Mouse (Mus musculus) thymus, postnatal 25 days (tissue): ENCODE data around the gene Dnajb1.
"Not testable (repeated sequence)": the region's sequence is repeated elsewhere in the genome, so short reads cannot be mapped to it uniquely, and the experiment has no call there.

Experiments
- DNase-seq: peaks from one replicate; pipeline ENCODE4 v3.0.0; 2022

The Dnajb1 gene

DNA sequence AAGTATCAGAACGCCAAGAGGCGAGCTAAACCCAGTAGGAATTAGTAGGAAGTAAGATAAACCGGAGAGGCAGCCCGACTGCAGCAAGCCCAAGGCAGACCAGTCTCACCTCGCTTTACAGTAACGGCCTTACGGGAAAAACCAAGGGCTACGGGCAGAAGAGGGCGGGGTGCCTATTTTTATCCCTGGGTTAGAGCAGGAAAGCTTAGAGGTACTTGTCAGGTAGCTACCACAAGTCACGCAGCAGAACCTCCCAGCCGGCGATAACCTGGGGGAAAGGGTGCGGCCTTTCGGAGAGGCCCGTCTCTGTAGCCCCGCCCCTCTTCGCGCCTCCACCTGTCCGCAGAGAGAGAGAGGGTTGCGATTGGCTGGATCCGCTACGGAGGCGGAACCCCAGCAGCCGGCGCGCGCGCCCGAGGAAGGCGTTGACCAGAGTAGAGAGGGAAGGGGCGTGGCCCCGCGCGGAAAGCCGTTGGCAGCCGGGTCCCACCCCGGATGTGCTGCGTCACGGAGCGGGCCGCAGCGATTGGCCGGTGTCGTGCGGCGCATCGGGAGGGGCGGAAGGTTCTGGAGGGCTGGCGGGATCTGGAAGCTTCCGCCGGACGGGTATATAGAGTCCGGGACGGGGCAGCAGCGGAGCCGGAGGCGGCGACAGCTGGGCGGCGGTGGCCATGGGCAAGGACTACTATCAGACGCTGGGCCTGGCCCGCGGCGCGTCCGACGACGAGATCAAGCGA lies at the start of gene Dnajb1, which contains the start of gene Tecr:
Gene Dnajb1, plus strand, starts transcription at position 533 of the 737 bp plus-strand sequence.
Gene Tecr, minus strand, starts transcription at position 311 of the 737 bp plus-strand sequence.
- peak; percentile 100 for DNase-seq

DNA sequence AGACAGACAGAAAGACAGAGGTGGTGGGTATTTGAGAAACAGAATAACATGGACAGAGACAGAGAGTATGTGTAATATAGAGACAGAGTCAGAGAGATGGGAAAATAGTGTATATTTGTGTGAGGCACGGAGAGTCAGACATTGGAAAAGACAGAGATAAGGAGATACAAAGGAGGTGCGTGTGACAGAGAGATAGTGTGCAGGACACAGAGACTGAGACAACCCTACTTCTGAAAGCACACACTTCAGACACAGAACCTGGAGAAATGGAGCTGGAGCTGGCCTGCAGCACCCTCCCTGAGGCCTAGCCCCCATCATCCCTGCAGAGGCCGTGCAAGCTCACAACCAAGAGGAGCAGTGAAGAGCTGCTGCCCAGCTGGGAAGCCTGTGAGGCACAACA lies 45.3 kb upstream of the Dnajb1 start:
- no peak for DNase-seq

DNA sequence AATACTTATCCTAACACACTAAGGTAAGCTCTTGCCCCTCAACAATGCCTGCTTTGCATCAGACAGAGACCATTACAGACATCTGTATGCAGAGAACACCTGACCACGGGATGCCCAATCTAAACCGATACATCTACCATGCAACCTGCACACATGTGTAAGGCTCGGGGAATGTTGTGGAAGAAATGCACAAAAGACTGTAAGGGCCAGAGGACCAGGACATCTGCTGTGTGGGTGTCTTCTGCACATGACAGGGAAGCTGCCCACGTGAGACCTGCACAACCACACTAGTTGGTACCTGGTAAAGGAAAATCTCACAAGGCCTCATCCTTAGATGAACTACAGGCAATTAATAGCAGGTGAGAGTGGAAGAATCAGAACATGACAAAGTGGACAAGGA lies 44.7 kb upstream of the Dnajb1 start:
- DNase-seq, result no peak

DNA sequence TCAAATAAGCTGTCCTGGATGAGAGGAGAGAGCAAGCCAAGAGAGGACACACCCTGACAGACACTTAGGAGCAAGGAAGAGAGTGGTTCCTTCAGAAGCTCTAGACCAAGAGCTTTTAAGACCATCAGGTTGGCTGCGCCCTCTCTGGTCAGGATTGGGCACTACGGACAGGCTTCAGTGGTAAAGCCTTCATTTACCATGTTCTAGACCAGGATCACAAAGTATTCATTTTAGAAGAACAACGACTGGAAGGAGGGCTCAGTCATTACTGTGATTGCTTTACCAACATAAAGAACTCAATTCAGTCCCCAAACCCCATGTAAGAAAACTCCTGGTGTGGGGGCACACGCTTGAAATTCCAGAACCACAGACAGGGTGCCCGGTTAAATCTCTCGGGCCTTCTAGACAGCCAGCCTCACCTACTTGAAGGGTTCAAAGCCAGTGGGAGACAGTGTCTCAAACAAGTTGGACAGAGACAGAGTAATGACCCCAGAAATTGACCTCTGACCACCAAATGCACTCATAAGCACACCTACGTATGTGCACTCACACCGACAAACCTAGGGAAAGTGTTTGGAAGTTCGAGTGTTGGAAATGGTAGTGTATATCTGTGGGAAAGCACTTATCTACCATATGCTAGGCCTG lies 42.1 kb upstream of the Dnajb1 start:
- peak; percentile 41 for DNase-seq

DNA sequence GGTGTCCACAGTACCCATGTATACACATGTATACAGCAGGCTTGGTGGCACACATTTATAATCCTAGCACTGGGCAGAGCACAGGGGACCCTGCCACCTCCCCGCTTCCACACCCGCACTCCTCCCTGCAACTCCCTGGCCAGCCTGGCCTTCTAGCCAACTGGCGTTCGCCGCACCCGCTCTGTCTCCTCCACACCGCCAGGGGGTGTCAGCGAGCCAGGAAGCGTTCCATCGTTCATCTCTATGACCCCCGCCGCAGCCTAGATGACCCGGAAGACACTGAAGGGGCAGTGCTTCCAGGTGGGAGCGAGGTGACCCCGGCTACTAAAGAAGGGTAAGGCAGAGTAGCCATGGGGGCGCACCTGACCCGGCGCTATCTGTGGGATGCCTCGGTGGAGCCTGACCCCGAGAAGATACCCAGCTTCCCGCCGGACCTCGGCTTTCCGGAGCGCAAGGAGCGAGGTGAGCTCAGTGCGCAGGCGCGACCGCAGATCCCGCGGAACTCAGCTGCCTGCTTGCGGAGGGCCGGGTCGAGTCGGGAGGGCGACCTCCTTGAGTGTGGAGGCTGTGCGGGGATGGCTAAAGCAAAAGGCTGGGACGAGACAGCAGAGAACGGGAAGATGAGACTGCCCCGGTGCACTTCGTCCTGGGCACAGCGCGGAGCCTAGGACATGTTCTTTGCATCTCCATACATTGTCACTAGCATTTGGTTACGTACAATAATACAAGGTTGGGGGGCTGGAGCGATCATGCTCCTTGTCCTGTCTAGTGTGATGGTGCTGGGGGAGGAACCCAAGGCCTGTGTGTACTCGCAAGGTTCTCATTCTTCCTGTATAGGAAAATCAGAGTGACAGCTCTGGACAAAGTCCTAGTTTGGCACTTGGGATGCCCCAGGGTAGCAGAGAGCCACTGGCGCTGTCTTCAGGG lies 41.3 kb upstream of the Dnajb1 start, which contains the start of gene Ndufb7:
Gene Ndufb7, plus strand, starts transcription at position 203 of the 927 bp plus-strand sequence.
- DNase-seq, result peak; percentile 96

DNA sequence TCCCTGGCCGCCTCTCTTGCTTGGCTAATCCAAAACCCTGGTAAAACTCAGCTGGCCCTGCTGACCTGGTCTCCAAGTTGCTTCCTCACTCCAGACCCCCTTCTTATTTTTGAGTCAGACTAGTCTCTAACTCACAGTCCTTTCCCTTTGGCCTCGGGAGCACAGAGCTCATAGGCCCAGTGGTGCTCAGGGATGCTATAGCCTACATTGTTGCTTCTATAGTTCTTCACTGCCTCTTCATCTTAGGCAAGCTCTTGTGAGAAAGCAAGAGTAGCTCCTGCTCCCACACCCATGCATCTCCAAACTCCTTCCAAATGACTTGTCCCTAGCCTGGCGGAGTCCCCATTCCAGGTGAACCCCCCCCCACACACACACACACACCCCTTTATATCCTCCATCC lies 40.3 kb upstream of the Dnajb1 start:
- DNase-seq, result no peak

DNA sequence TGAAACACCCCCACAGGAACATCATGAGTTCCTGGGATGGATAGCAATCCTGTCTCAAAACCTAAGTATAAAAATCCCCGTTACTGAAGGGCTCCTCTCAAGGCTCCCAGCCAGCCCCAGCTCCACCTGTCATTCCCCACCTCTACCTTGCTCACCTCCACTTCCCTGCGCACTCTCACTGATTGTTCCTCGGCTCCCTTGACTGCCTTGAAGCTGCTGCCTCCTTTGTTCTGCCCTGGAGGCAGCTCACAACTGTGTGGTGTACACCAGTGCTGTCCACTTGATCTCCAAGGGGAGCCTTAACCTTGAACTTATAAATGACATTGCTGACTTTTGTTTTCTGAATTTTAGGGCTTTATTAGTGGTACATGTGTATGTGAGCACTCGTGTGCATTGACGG lies 39.9 kb upstream of the Dnajb1 start:
- DNase-seq, result no peak

DNA sequence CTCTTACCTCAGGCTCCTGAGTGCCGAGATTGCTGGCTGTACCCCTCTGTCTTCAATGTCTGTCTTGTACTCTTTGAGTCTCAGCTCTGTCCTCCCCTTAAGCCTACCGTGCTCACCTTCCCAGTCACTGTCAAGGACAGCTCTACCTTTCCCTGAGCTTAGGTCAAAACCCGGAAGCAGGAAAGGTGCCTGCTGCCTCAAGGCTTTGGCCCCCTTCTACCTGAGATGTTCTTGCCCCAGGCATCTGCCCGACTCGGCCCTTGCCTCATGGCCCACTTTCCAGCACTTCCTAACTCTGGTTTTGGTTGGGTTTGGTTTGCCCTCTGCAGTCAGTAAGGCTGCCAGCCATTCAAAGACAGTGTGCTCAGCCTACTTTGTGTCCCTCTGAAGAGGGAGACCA lies 39.2 kb upstream of the Dnajb1 start:
- no peak for DNase-seq

DNA sequence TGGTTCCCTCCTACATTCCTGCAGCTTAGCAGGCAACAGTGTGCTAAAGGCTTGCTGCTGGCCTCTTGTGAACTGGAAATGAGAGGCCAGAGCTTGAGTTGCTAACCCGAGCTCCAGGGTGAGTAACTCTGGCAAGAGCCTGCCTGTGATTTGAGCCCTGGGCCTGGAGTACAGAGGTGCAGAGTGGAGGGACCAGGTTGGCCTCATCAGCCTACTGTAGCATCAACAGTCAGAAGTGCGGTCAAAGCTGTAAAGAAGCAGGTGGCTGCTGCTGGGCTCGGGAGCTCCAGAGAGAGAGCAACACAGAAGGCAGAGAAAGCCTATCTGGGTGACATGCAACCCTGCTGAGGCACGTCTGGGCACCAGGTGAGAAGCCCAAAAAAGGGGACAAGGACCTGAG lies 38.8 kb upstream of the Dnajb1 start:
- DNase-seq, result no peak

DNA sequence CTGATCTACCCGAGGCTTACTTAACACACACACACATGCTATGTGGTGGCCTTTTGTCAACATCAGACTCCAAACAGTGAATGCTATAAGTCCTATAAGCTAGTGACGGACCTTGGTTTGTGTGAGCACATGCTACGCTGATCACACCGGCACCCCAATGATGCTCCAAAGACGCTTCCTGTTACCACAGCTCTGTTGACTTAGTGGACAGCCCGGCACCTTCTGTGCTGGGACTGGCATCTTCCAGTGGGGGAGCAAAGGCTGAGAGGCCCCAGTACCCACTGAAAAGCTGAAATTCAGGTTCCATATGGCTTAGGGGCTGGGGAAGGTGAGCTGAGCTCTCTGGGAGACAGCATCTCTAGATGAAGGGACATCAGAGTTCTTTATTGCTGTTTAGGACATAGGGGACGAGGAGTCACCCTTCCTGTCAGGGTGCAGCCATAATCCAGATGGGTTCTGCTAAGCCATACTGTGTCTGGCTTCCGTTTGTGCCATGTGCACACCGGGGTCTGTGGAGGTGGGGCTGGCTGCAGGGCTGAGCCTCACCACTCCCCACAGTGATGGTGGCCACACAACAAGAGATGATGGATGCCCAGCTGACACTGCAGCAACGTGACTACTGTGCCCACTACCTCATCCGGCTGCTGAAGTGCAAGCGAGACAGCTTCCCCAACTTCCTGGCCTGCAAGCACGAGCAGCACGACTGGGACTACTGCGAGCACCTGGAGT lies 37.6 kb upstream of the Dnajb1 start:
- no peak for DNase-seq

DNA sequence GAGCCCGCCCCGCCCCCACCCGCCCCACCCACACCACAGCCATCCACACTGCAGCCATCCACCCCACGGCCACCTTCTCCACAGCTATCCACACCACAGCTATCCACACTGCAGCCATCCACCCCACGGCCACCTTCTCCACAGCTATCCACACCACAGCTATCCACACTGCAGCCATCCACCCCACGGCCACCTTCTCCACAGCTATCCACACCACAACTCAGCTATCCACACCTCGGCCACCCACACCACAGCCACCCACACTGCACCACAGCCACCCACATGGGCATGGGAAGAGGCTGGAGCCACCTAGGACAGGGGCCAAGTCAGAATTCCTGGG lies 37.0 kb upstream of the Dnajb1 start:
- DNase-seq, result not testable (repeated sequence)

DNA sequence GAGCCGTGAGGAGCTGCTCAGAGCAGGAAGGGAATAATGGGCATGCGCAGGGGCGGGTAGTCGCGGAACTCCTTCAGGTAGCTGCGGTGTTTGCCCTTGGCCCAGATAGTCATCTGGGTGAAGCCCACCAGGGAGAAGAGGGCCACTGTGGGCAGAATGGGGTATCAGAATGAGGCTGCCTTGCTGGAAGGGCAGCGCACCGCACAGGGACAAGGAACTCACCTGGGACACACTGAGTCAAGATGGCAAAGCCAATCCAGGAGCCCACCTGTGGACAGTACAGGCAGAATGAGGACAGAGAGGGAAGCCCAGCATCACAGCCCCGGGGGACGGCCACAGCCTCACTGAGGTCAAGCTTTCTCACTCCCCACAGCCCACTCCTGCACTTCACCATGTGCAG lies 36.2 kb upstream of the Dnajb1 start:
- no peak for DNase-seq

DNA sequence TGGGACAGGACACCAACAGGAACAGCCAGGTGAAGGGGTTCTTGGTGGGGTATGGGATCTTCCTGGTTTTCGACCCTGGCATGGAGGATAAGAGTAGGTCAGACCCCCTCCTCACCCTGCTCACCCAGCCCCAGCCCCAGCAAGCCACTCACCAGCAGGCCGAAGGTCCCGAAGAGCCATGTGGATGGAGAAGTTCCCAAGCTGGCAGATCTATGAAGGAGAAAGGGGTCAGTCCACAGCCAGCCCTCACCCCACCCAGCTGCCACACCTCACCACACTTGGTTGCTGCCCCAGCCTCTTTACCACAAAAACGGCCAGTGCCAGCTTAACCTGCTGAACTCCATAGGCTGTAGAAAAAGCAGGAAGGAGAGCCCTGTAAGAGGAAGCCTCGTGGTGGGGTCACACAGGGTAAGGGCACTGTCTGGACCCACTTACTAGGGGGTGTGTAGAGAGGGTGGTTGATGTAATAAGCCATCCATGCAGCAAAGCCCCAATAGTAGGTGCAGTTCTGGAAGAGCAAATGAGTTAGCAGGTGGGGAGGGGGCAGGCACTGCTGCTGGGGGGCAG lies 35.7 kb upstream of the Dnajb1 start:
- no peak for DNase-seq

DNA sequence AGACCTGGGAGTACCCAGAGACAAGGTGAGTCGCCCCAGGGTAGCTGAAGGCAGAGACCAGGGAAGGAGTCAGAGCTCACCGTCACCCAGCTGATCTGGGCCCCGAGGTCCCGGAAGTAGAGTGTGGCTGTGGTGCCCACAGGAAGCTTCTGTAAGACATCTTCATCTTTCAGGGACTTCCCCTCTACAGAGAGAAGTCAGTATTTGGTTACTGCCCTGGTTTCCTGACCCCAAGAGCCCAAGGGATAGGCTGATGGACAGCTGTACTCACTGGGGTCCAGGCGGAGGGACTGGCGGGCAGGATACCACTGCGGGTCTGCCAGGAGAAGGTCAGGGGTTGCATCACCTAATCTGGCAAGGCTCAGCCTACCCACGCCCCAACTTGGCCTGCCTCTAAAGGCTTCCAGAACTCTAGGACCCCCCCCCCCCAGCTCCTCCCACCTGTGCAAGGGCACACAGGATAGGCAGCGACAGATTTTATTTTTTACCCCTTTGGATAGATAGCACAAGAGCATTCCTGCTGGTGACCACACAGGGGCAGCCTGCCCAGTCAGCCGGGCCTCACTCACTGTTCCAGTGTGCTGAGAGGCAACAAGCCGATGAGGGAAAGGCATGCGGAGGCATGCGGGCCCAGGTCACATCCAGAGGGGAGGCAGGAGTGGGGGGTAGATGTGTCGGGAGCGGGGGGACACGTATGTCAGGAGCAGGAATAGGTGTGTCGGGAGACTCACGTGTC lies 34.7 kb upstream of the Dnajb1 start:
- peak; percentile 72 for DNase-seq

DNA sequence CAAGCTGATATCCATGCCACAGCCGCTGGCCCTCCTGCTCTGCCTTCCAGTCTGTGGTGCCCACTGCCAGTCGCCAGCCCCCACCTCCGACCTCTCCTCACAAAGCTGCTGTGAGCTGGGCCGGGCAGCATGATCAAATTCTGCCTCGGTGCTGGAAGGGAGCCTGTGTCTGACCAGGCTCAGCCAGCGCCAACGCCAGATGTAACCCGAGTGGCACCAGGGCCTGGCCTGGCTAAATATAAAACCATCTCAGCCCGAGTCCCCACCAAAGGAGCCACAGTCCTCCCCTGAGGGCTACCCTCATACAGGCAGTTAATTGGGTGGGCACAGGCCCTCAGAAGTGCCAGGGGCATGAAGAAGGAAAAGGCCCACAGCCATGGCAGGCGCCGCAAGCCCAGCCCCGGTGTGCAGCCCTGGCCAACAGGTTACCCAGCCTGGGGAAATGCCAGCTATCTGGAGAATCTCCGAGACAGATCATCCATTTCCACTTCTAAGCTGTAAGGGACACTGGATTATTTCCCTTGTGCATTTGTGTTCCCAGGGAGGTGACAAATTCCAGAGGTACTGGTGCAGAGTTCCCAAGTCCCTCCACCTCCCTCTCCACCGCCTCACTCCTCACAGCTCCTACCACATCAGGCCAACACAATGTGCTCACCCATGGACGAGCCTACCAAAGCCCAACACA lies 33.2 kb upstream of the Dnajb1 start:
- DNase-seq, result no peak

DNA sequence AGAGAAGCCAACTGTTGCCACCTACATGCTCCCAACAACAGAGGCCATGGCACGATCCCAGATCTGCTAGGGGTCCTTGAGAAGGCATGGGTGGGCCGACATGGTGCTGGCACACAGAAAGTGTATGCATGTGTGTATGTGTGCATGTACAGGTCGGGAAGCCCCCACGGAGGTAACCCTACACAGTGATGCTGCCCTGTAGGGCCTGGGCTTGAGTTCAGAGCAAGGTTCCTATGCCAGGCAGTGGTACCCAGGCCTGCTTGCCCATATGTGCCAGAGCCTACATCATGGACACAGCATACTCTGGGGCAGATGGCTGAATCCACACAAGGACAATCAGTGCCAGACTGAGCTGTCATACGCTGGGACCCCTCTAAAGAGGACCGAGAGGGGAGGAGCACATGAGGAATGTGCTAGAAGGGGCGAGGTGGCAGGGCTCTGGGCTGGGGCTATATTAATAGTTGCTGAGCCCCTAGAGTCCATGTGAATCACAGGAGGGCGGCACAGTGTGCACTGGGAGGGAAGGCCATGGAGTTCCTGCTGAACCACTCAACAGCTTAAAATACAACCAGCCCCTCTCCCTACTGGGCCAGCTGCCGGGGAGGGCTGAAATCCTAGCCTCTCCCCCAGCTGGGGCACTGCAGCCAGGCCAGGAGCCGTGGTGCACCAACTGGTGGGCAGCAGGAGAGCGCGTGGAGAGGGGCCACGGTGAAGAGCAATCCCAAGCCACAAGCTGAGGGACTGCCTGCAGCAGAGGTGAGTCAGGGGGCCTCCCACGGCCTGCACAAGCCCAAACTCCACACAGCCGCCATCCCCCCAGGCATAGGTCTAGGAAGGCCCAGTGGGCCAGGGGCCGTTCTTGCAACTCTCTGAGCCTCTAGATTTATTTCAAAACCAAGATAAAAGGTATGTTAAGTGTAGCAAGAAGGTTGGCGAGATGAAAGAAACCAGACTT lies 32.2 kb upstream of the Dnajb1 start:
- no peak for DNase-seq

DNA sequence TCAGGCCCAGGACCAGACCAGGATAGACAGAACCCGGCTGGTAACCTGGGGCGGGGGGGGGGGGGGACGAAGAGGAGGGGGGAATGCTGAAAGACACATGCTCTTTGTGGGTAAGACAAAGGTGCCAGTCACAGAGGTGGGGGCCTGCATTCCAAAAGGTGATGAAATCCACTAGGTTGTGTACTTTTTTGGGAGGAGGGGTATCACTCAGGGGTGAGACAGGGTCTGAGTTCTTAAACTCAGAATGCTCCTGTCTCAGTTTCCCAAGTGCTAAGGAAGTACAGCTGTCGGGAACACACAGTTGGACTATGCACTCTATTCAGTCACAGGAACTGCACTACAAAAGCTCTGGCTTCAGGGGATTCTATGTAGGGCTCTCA lies 31.5 kb upstream of the Dnajb1 start:
- no peak for DNase-seq

DNA sequence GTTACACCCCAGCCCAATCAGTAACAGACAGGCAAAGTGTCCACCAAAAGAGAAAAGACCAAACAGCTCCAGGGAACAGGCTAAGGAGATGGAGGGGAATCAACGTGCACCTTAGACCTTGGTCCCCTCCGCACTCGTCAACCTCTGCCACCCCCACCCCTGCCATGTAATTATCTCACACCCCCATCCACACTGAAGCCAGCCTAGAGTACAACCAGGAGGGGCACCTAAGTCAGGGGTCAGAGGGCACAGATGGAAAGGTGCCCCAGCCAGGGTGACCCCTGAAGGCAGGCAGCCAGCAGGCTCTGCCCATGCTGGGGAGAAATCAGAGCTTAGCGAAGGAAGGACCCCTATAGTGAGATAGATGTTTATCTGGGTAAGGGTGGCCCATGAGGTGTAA lies 31.1 kb upstream of the Dnajb1 start:
- DNase-seq, result no peak

DNA sequence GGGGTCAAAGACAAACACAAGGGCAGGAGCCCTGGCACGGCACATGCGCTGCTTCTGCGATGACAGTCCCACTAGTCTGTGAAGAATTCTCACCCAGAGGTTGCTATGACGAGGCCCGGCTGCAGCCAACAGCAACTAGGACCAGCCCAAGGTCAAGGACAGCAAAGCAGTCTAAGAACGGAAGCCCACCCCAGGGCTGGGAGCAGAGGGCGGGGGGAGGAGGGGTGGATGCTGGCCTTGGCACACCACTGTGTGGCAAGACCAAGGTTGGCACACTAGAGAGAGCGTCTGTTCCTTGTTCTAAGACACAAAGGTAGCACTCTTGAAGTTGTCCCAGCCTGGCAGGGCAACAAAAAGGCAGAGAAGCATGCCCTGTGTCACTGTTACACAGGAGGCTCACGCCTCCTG lies 30.6 kb upstream of the Dnajb1 start:
- no peak for DNase-seq
